Comparison of ENCODE assay signal across 9 mouse cellular contexts in genomic region chr7:12422855-12423254, GRCm38 (mm10). TPM values are rescaled to one million over a fixed set of nuclear protein-coding genes. Genes with fewer than 3 reads are reported as not detected.
DNase-seq lines count a peak whose midpoint lies in the region; ATAC-seq lines count a peak whose summit lies in the region.
"Had no signal": no experiment of that assay in that cellular context is flagged by ENCODE, and none has a peak within 500 bp of the region (broad histone marks: within the 10 kb centered on the region; RNA-seq: fewer than 3 reads in every experiment).

No protein-coding gene starts in this region.

- WGBS in liver, embryonic 11.5 days: 64% methylated on average over 3 of the region's 3 CpGs
- 65% methylated on average over 3 of the region's 3 CpGs for whole genome bisulfite sequencing in forebrain, embryonic 13.5 days
- WGBS in limb, embryonic 11.5 days: 63% methylated on average over 3 of the region's 3 CpGs
- WGBS in neural tube, embryonic 13.5 days: 60% methylated on average over 3 of the region's 3 CpGs

- no peak overlapping the region for H3K9ac ChIP-seq in liver, embryonic 11.5 days (ENCODE audit: low read depth, low read length)
- H3K9ac ChIP-seq in forebrain, embryonic 13.5 days: no peak overlapping the region
- H3K9ac ChIP-seq in limb, embryonic 11.5 days (ENCODE audit: low read length): no peak overlapping the region; the same call in 1 of the 2 replicates
- H3K9ac ChIP-seq in neural tube, embryonic 13.5 days: no peak overlapping the region

- peak overlapping the region; percentile 70 for H3K4me2 ChIP-seq in liver, embryonic 11.5 days
- H3K4me2 ChIP-seq in forebrain, embryonic 13.5 days: peak overlapping the region; percentile 72
- no peak overlapping the region for H3K4me2 ChIP-seq in limb, embryonic 11.5 days (ENCODE audit: low read depth, severe bottlenecking)
- peak overlapping the region; percentile 60 for H3K4me2 ChIP-seq in neural tube, embryonic 13.5 days

- no peak overlapping the region for H3K27ac ChIP-seq in liver, embryonic 11.5 days (ENCODE audit: low read depth, low read length)
- H3K27ac ChIP-seq in forebrain, embryonic 13.5 days: no peak overlapping the region
- H3K27ac ChIP-seq in limb, embryonic 11.5 days (replicated peaks; ENCODE audit: low read depth, low read length): no peak overlapping the region
- H3K27ac ChIP-seq in neural tube, embryonic 13.5 days (replicated peaks): no peak overlapping the region

- ATAC-seq in liver, embryonic 11.5 days (replicated peaks; ENCODE audit: low FRiP score): no peak
- no peak for ATAC-seq in forebrain, embryonic 13.5 days
- ATAC-seq in limb, embryonic 11.5 days (ENCODE audit: insufficient number of reproducible peaks, low FRiP score, low TSS enrichment, low read depth): peak; percentile 13; the same call in 1 of the 2 replicates
- ATAC-seq in neural tube, embryonic 13.5 days (ENCODE audit: low read depth): peak; percentile 43; the same call in 1 of the 2 replicates

- no peaks in the 10 kb centered on the region for H3K9me3 ChIP-seq in liver, embryonic 11.5 days (ENCODE audit: control insufficient read depth, low read length)
- no peaks in the 10 kb centered on the region for H3K9me3 ChIP-seq in forebrain, embryonic 13.5 days (replicated peaks)
- H3K9me3 ChIP-seq in limb, embryonic 11.5 days (ENCODE audit: control insufficient read depth, low read length): no peaks in the 10 kb centered on the region
- 0 out of 2 replicates have a peak, but pooled peaks cover 16% of the 10 kb centered on the region for H3K9me3 ChIP-seq in neural tube, embryonic 13.5 days

- H3K4me3 ChIP-seq in liver, embryonic 11.5 days (ENCODE audit: low read depth, low read length): peak overlapping the region; percentile 64
- H3K4me3 ChIP-seq in forebrain, embryonic 13.5 days: peak overlapping the region; percentile 53
- H3K4me3 ChIP-seq in limb, embryonic 11.5 days (ENCODE audit: low read depth, low read length): peak overlapping the region; percentile 52
- peak overlapping the region; percentile 60 for H3K4me3 ChIP-seq in neural tube, embryonic 13.5 days

- H3K4me1 ChIP-seq in liver, embryonic 11.5 days (replicated peaks; ENCODE audit: control insufficient read depth, insufficient read depth, low read length): no peaks in the 10 kb centered on the region
- H3K4me1 ChIP-seq in forebrain, embryonic 13.5 days: peaks cover 11% of the 10 kb centered on the region
- no peaks in the 10 kb centered on the region for H3K4me1 ChIP-seq in limb, embryonic 11.5 days (ENCODE audit: control insufficient read depth, insufficient read depth, low read length)
- peaks cover 18% of the 10 kb centered on the region for H3K4me1 ChIP-seq in neural tube, embryonic 13.5 days (replicated peaks)

- H3K36me3 ChIP-seq in liver, embryonic 11.5 days (ENCODE audit: control insufficient read depth, insufficient read depth, low read length): no peaks in the 10 kb centered on the region
- peaks cover 13% of the 10 kb centered on the region; the same call in 1 of the 2 replicates for H3K36me3 ChIP-seq in forebrain, embryonic 13.5 days (ENCODE audit: poor library complexity, severe bottlenecking)
- H3K36me3 ChIP-seq in limb, embryonic 11.5 days (ENCODE audit: control insufficient read depth, insufficient read depth, low read length): no peaks in the 10 kb centered on the region
- H3K36me3 ChIP-seq in neural tube, embryonic 13.5 days: peaks cover 26% of the 10 kb centered on the region

- no peak for DNase-seq in liver, embryonic 11.5 days (ENCODE audit: low spot score)
- DNase-seq in liver: no peak
- no peak for DNase-seq in limb, embryonic 11.5 days (ENCODE audit: low spot score)
- no peak for DNase-seq in adrenal gland, adult 2 months
- no peak for DNase-seq in right cerebral cortex, postnatal 14 days
- DNase-seq in urinary bladder, postnatal 10 days (ENCODE audit: low spot score): no peak

- H3K27me3 ChIP-seq in liver, embryonic 11.5 days (replicated peaks; ENCODE audit: control insufficient read depth, insufficient read depth, low read length): no peaks in the 10 kb centered on the region
- H3K27me3 ChIP-seq in forebrain, embryonic 13.5 days: no peaks in the 10 kb centered on the region
- H3K27me3 ChIP-seq in limb, embryonic 11.5 days (ENCODE audit: control insufficient read depth, insufficient read depth, low read length): no peaks in the 10 kb centered on the region
- no peaks in the 10 kb centered on the region for H3K27me3 ChIP-seq in neural tube, embryonic 13.5 days

RNA-seq across cellular contexts. Expression of gene Zfp551, which starts 0.3 kb away (rescaled TPM):
- 1.8 and 2.4 TPM in 2 replicates for polyA plus RNA-seq in liver, embryonic 11.5 days (2014; fragmentation: Nextera tagmentation; extraction: Ambion mirVana)
- polyA plus RNA-seq in forebrain, embryonic 13.5 days (2015; fragmentation: Nextera tagmentation; extraction: Ambion mirVana): 5.5 and 6.9 TPM in 2 replicates
- 4.6 and 5.3 TPM in 2 replicates for polyA plus RNA-seq in limb, embryonic 11.5 days (2014; fragmentation: Nextera tagmentation; extraction: Ambion mirVana)
- 6.6 and 6.8 TPM in 2 replicates for polyA plus RNA-seq in neural tube, embryonic 13.5 days (2015; fragmentation: Nextera tagmentation; extraction: Ambion mirVana)
- total RNA-seq in adrenal gland, adult 2 months (2021): 1 to 10 TPM; 3.7 to 6.0 TPM
- 0.38 and 0.52 TPM in 2 replicates for polyA plus RNA-seq in adrenal gland, adult 2 months (2012; rRNA removed)

RNA-seq across cellular contexts. Expression of gene Vmn1r84, which starts 53.8 kb away (rescaled TPM):
- polyA plus RNA-seq in liver, embryonic 11.5 days (2014; fragmentation: Nextera tagmentation; extraction: Ambion mirVana): not detected in 2 replicates
- polyA plus RNA-seq in forebrain, embryonic 13.5 days (2015; fragmentation: Nextera tagmentation; extraction: Ambion mirVana): not detected in 2 replicates
- polyA plus RNA-seq in limb, embryonic 11.5 days (2014; fragmentation: Nextera tagmentation; extraction: Ambion mirVana): not detected in 2 replicates
- not detected in 2 replicates for polyA plus RNA-seq in neural tube, embryonic 13.5 days (2015; fragmentation: Nextera tagmentation; extraction: Ambion mirVana)
- not detected for total RNA-seq in adrenal gland, adult 2 months (2021)
- not detected in 2 replicates for polyA plus RNA-seq in adrenal gland, adult 2 months (2012; rRNA removed)
- total RNA-seq: neutrophil, adult 5-6 weeks had no signal

RNA-seq across cellular contexts. Expression of gene Zfp606, which starts 55.2 kb away (rescaled TPM):
- 11.6 and 12.6 TPM in 2 replicates for polyA plus RNA-seq in liver, embryonic 11.5 days (2014; fragmentation: Nextera tagmentation; extraction: Ambion mirVana)
- polyA plus RNA-seq in forebrain, embryonic 13.5 days (2015; fragmentation: Nextera tagmentation; extraction: Ambion mirVana): 48.8 and 50.7 TPM in 2 replicates
- 39.6 and 39.8 TPM in 2 replicates for polyA plus RNA-seq in limb, embryonic 11.5 days (2014; fragmentation: Nextera tagmentation; extraction: Ambion mirVana)
- polyA plus RNA-seq in neural tube, embryonic 13.5 days (2015; fragmentation: Nextera tagmentation; extraction: Ambion mirVana): 42.3 and 43.9 TPM in 2 replicates
- 1 to 10 TPM; 7.7 to 9.6 TPM for total RNA-seq in adrenal gland, adult 2 months (2021)
- 4.0 and 4.4 TPM in 2 replicates for polyA plus RNA-seq in adrenal gland, adult 2 months (2012; rRNA removed)

Comparison
In these comparisons a context has a peak if more than half of its experiments do, and no peak if none do; other contexts are left out.
1. ATAC-seq: peak in limb, embryonic 11.5 days (single experiment) and neural tube, embryonic 13.5 days (single experiment); none in liver, embryonic 11.5 days (single experiment) and forebrain, embryonic 13.5 days (single experiment).
2. Peak in every context shown above with its lines, with median percentiles within 50 percentile points of each other: H3K4me3 ChIP-seq.